Mouse (Mus musculus): Measurements from ENCODE around the gene AA986860.

Gene AA986860

DNA sequence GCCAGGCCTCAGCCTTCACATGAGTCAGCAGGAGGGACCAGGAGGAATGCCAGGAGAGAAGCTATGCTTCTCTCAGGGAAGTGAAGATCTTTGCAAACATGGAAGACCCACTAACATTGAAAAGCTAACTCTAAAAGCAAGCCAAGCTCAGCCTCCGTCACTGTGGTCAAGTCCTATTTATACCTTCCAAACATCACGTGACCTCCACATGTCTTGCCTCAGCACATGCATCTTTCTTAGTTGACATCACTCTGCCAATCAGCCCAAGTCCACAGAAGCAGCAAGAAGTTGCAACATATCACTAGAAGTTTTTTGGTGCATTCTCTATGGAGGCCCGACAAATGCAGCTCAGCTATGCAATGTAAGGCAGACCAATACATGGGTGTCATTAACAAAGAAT is 48.1 kb downstream of the AA986860 start:
- DNase-seq: no peak

DNA sequence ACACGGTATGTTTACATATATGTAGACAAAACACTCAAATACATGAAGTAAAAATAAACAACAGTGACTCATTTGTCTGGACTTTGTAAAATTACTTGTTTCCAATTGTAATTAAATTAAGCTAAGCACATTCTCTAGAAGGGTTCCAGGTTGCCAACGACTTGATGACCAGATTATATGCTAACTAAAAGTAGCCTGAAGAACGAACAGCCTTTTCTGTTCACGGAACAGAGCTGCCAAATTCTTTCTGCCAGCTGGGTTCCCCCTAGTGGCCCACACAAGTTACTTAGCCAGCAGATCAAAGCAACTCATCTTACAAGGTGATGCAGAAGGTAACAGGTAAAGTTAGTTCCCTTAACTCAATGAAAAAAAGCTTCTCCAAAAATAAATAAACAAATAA is 52.3 kb downstream of the AA986860 start:
- peak in 1 of 2 experiments; percentile 41 for DNase-seq

DNA sequence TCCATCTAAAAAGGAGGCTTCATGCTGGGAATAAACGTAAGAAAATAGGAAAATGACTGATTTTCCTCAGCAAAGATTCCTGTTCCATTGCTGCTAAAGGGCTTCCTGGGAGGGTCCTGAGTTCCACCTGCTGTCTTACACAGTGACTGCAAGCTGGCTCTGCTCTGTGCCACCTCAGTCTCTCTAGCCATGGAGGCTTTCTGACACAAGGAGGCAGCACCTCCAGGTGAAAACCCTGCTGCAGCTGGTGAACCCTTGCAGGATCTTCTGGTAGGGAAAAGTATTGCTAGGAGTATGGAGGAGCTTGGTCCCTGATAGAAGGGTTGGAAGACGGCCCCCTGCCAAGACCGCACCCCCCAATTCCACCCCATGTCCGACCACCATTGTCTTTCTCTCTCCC is 55.2 kb downstream of the AA986860 start:
- DNase-seq: no peak

DNA sequence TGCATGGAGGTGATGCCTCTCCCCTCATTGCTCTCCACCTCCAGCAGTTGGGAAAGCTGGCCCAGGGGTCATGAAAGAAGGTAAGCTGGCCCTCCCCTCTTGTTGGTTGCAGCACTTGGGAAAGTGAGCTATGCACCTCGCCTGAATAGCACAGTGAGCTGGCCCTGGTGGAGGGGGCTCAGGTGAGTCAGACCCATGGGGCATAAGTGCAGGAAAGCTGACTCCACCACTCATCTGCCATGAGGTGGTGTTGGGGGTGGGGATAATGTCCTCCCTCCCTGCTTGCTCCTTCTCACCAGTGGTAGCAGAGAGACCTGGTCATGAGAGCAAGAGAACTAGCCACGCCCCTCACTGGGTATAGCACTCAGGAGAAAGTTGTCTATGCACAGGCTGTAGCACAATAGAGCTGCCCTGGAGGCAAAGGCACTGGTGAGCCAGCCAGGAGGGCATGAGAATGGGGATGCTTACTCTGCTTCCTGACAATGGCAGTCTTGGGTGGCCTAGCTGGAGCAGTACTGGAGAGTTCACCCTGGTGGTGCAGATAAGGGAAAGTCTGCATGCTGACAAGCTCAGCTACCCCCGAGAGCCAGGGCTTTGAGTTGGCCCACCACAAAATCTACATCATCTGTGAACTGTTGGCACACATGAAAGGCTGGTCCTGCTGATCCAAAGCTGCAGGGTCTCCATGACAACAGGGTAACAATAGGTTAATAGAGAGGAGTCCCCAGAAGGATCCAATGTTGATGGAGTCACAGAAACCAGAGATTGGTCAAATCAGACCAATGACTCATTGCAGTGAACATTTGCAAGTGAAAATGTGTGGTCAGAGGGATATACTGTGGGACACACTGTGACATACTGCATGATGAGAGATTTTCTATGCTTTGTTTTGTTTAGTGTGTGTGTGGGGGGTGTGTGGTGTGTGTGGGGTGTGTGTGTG is 58.0 kb downstream of the AA986860 start:
- no peak for DNase-seq

All from lung, postnatal 4 days (tissue).